Mouse (Mus musculus) urinary bladder, postnatal 25 days (tissue): ENCODE results near the gene Sik2.

Experiments used
- DNase-seq: peaks from one replicate; pipeline ENCODE4 v3.0.0; 2022; ENCODE audit warnings: low spot score

Sik2 gene

GRCm38 (mm10) chr9:50918131-50918530, 90.7 kb downstream of the Sik2 start:
- no peak for DNase-seq

GRCm38 (mm10) chr9:50911861-50912515, 96.9 kb downstream of the Sik2 start:
- DNase-seq, result no peak

- DNase-seq, result no peak
Observed at GRCm38 (mm10) chr9:50905321-50905720, 103.6 kb downstream of the Sik2 start.

GRCm38 (mm10) chr9:50904196-50904847, 104.6 kb downstream of the Sik2 start:
- no peak for DNase-seq

- DNase-seq, result no peak
Observed at GRCm38 (mm10) chr9:50900026-50900920, 108.6 kb downstream of the Sik2 start.

GRCm38 (mm10) chr9:50893665-50894064, 115.2 kb downstream of the Sik2 start:
- no peak for DNase-seq

GRCm38 (mm10) chr9:50890494-50891090, 118.3 kb downstream of the Sik2 start:
- DNase-seq, result no peak

- no peak for DNase-seq
Observed at GRCm38 (mm10) chr9:50889964-50890363, 118.9 kb downstream of the Sik2 start.

- no peak for DNase-seq
Observed at GRCm38 (mm10) chr9:50889211-50889610, 119.7 kb downstream of the Sik2 start.

- no peak for DNase-seq
Observed at GRCm38 (mm10) chr9:50887351-50887750, 121.5 kb downstream of the Sik2 start.

- no peak for DNase-seq
Observed at GRCm38 (mm10) chr9:50886870-50887269, 122.0 kb downstream of the Sik2 start.

GRCm38 (mm10) chr9:50885600-50885987, 123.3 kb downstream of the Sik2 start:
- no peak for DNase-seq

- no peak for DNase-seq
Observed at GRCm38 (mm10) chr9:50884741-50885599, 123.9 kb downstream of the Sik2 start.

GRCm38 (mm10) chr9:50884093-50884492, 124.8 kb downstream of the Sik2 start:
- no peak for DNase-seq

GRCm38 (mm10) chr9:50882183-50882582, 126.7 kb downstream of the Sik2 start:
- DNase-seq, result no peak

GRCm38 (mm10) chr9:50877431-50877830, 131.4 kb downstream of the Sik2 start:
- no peak for DNase-seq

- DNase-seq, result no peak
Observed at GRCm38 (mm10) chr9:50876287-50876686, 132.6 kb downstream of the Sik2 start.

GRCm38 (mm10) chr9:50875470-50875869, 133.4 kb downstream of the Sik2 start:
- no peak for DNase-seq

GRCm38 (mm10) chr9:50874031-50874430, 134.8 kb downstream of the Sik2 start:
- DNase-seq, result no peak

- DNase-seq, result no peak
Observed at GRCm38 (mm10) chr9:50873210-50873609, 135.7 kb downstream of the Sik2 start.

- no peak for DNase-seq
Observed at GRCm38 (mm10) chr9:50868182-50868581, 140.7 kb downstream of the Sik2 start.
